ENCODE assay signal across 31 mouse cellular contexts in genomic region chr16:30888556-30889323, GRCm38 (mm10).
DNase-seq lines count a peak whose midpoint lies in the region; ATAC-seq and TF ChIP-seq lines count a peak whose summit lies in the region.
"Had no signal": no experiment of that assay in that cellular context is flagged by ENCODE, and none has a peak within 500 bp of the region (broad histone marks: within the 10 kb centered on the region; RNA-seq: fewer than 3 reads in every experiment).

No protein-coding gene starts in this region.

- H3K27me3 ChIP-seq in heart, adult 2 months (ENCODE audit: control insufficient read depth, insufficient read depth, low read length): no peaks in the 10 kb centered on the region
- 0 out of 2 replicates have a peak, but pooled peaks cover 3% of the 10 kb centered on the region for H3K27me3 ChIP-seq in heart, embryonic 12.5 days (replicated peaks)
- no peaks in the 10 kb centered on the region for H3K27me3 ChIP-seq in liver, postnatal 0 days (ENCODE audit: insufficient read depth, low read length)
- H3K27me3 ChIP-seq in liver, embryonic 12.5 days (replicated peaks): no peaks in the 10 kb centered on the region
- H3K27me3 ChIP-seq: embryonic facial prominence, embryonic 12.5 days; forebrain, embryonic 15.5 days; heart, embryonic 13.5 days; hindbrain, embryonic 15.5 days; midbrain, embryonic 13.5 days; stomach, embryonic 15.5 days had no signal

- H3K36me3 ChIP-seq in heart, adult 2 months (ENCODE audit: control insufficient read depth, insufficient read depth, low read length): no peaks in the 10 kb centered on the region
- no peaks in the 10 kb centered on the region for H3K36me3 ChIP-seq in heart, embryonic 12.5 days
- H3K36me3 ChIP-seq in liver, postnatal 0 days (replicated peaks; ENCODE audit: insufficient read depth, low read length): no peaks in the 10 kb centered on the region
- H3K36me3 ChIP-seq in liver, embryonic 12.5 days: no peaks in the 10 kb centered on the region
- H3K36me3 ChIP-seq: embryonic facial prominence, embryonic 12.5 days; forebrain, embryonic 10.5 days; forebrain, embryonic 15.5 days; heart, embryonic 13.5 days; hindbrain, embryonic 10.5 days; hindbrain, embryonic 15.5 days; limb, embryonic 12.5 days; midbrain, embryonic 13.5 days; stomach, embryonic 15.5 days had no signal

- no peak for TF ChIP-seq POLR2A in heart, adult 2 months (IDR thresholded peaks at IDR 0.05; ENCODE audit: insufficient read depth, low read depth, low read length)

- TF ChIP-seq EP300 in heart, adult 2 months (IDR thresholded peaks at IDR 0.05; ENCODE audit: insufficient read depth, low read depth, low read length): no peak
- TF ChIP-seq EP300 in liver, postnatal 0 days (IDR thresholded peaks at IDR 0.05; ENCODE audit: low read depth): no peak

- ATAC-seq in heart, embryonic 12.5 days (ENCODE audit: insufficient number of reproducible peaks, low FRiP score): no peak
- no peak for ATAC-seq in liver, postnatal 0 days
- no peak for ATAC-seq in liver, embryonic 12.5 days
- ATAC-seq: CD4-positive, CD25-positive, alpha-beta regulatory T cell, adult 4 months; forebrain, embryonic 15.5 days; midbrain, embryonic 13.5 days had no signal

- peak; percentile 34 for TF ChIP-seq CTCF in heart, adult 2 months (IDR thresholded peaks at IDR 0.05)
- TF ChIP-seq CTCF in liver, postnatal 0 days (IDR thresholded peaks at IDR 0.05; ENCODE audit: low read depth): peak; percentile 18; the same call in 1 of the 2 replicates

- no peaks in the 10 kb centered on the region for H3K79me2 ChIP-seq in heart, adult 2 months (replicated peaks; ENCODE audit: control insufficient read depth, insufficient read depth, low read length)

- intact Hi-C loops in heart, adult 2 months (cut with DNase I): no loop called here
- intact Hi-C loops in left cerebral cortex, postnatal 36 days (cut with DNase I): no loop called here

- 85% methylated on average over 3 of the region's 3 CpGs for WGBS in heart, adult 2 months
- 79% methylated on average over 3 of the region's 3 CpGs for WGBS in heart, embryonic 12.5 days
- 79% methylated on average over 3 of the region's 3 CpGs for WGBS in liver, postnatal 0 days (ENCODE audit: insufficient replicate concordance)
- 74% methylated on average over 3 of the region's 3 CpGs for WGBS in liver, embryonic 12.5 days (ENCODE audit: insufficient replicate concordance)

- no peak overlapping the region for H3K27ac ChIP-seq in heart, adult 2 months
- no peak overlapping the region for H3K27ac ChIP-seq in heart, embryonic 12.5 days (ENCODE audit: poor library complexity, severe bottlenecking)
- H3K27ac ChIP-seq in liver, postnatal 0 days (ENCODE audit: low read depth): no peak overlapping the region
- no peak overlapping the region for H3K27ac ChIP-seq in liver, embryonic 12.5 days
- H3K27ac ChIP-seq: embryonic facial prominence, embryonic 12.5 days; forebrain, embryonic 10.5 days; forebrain, embryonic 15.5 days; heart, embryonic 13.5 days; hindbrain, embryonic 10.5 days; hindbrain, embryonic 15.5 days; limb, embryonic 12.5 days; macrophage; midbrain, embryonic 13.5 days; stomach, embryonic 15.5 days had no signal

- peaks cover 18% of the 10 kb centered on the region for H3K9me3 ChIP-seq in heart, embryonic 12.5 days (replicated peaks)
- H3K9me3 ChIP-seq in liver, postnatal 0 days (ENCODE audit: low read length): no peaks in the 10 kb centered on the region; the same call in 1 of the 2 replicates
- H3K9me3 ChIP-seq in liver, embryonic 12.5 days (replicated peaks): peaks cover 7% of the 10 kb centered on the region; the same call in 1 of the 2 replicates
- H3K9me3 ChIP-seq: embryonic facial prominence, embryonic 12.5 days; forebrain, embryonic 10.5 days; forebrain, embryonic 15.5 days; heart, embryonic 13.5 days; hindbrain, embryonic 15.5 days; limb, embryonic 12.5 days; midbrain, embryonic 13.5 days; stomach, embryonic 15.5 days had no signal

- H3K4me2 ChIP-seq in heart, embryonic 12.5 days: no peak overlapping the region
- H3K4me2 ChIP-seq in liver, postnatal 0 days (ENCODE audit: low read depth, low read length): no peak overlapping the region
- H3K4me2 ChIP-seq in liver, embryonic 12.5 days: no peak overlapping the region
- H3K4me2 ChIP-seq: embryonic facial prominence, embryonic 12.5 days; forebrain, embryonic 15.5 days; heart, embryonic 13.5 days; hindbrain, embryonic 15.5 days; limb, embryonic 12.5 days; midbrain, embryonic 13.5 days; stomach, embryonic 15.5 days had no signal

- DNase-seq in heart, adult 2 months: no peak
- DNase-seq in liver, postnatal 0 days: no peak
- peak; percentile 47 for DNase-seq in R1 (ENCODE audit: low read depth, low spot score)
- DNase-seq in right cerebral cortex, adult 2 months (ENCODE audit: low spot score in 2 of 2): no peak
- DNase-seq in left cerebral cortex, postnatal 36 days (ENCODE audit: low spot score in 2 of 2): no peak
- DNase-seq: adrenal gland, postnatal 14 days; cerebellum, adult 11 months; cerebellum, adult 9-10 months; cerebellum, postnatal 36 days; embryo, embryonic 11 days; gastrocnemius, postnatal 25 days; heart, adult 18-20 months; heart, postnatal 10 days; kidney, adult 9 months; kidney, postnatal 25 days; layer of hippocampus, adult 9-11 months; right cerebral cortex, postnatal 14 days; thymus, postnatal 14 days had no signal

- H3K4me1 ChIP-seq in heart, adult 2 months (ENCODE audit: control insufficient read depth, insufficient read depth, low read length): no peaks in the 10 kb centered on the region; the same call in none of the 2 replicates
- no peaks in the 10 kb centered on the region for H3K4me1 ChIP-seq in heart, embryonic 12.5 days (replicated peaks)
- H3K4me1 ChIP-seq in liver, postnatal 0 days (ENCODE audit: insufficient read depth): no peaks in the 10 kb centered on the region
- no peaks in the 10 kb centered on the region for H3K4me1 ChIP-seq in liver, embryonic 12.5 days
- H3K4me1 ChIP-seq: embryonic facial prominence, embryonic 12.5 days; hindbrain, embryonic 15.5 days; limb, embryonic 12.5 days; stomach, embryonic 15.5 days had no signal

- no peak overlapping the region for H3K9ac ChIP-seq in heart, adult 2 months (ENCODE audit: low read depth, low read length)
- no peak overlapping the region for H3K9ac ChIP-seq in heart, embryonic 12.5 days
- H3K9ac ChIP-seq in liver, postnatal 0 days (replicated peaks): no peak overlapping the region
- no peak overlapping the region for H3K9ac ChIP-seq in liver, embryonic 12.5 days
- H3K9ac ChIP-seq: embryonic facial prominence, embryonic 12.5 days; forebrain, embryonic 15.5 days; heart, embryonic 13.5 days; hindbrain, embryonic 15.5 days; limb, embryonic 12.5 days; midbrain, embryonic 13.5 days; stomach, embryonic 15.5 days had no signal

- no peak overlapping the region for H3K4me3 ChIP-seq in heart, adult 2 months
- no peak overlapping the region for H3K4me3 ChIP-seq in heart, embryonic 12.5 days
- no peak overlapping the region for H3K4me3 ChIP-seq in liver, postnatal 0 days (ENCODE audit: low read depth, low read length)
- H3K4me3 ChIP-seq in liver, embryonic 12.5 days: no peak overlapping the region
- H3K4me3 ChIP-seq: embryonic facial prominence, embryonic 12.5 days; forebrain, embryonic 10.5 days; forebrain, embryonic 15.5 days; heart, embryonic 13.5 days; hindbrain, embryonic 10.5 days; hindbrain, embryonic 15.5 days; limb, embryonic 12.5 days; midbrain, embryonic 13.5 days; stomach, embryonic 15.5 days had no signal
